In genomic region chr6:67029987-67030386, GRCm38 (mm10) we compare ENCODE assay signal across 1 mouse cellular context.
TF ChIP-seq lines count a peak whose summit lies in the region.

No protein-coding gene starts in this region.

TF ChIP-seq in MEL, 35 proteins besides CTCF, POLR2A, EP300 and RAD21 (continued from another document):
- no peak for TF ChIP-seq RCOR1 (IDR thresholded peaks at IDR 0.05; ENCODE audit: low read depth, low read length)
- no peak for TF ChIP-seq ZNF384 (IDR thresholded peaks at IDR 0.05; ENCODE audit: low read depth, low read length)
- TF ChIP-seq MXI1 (IDR thresholded peaks at IDR 0.05; ENCODE audit: low read depth, low read length): peak; percentile 22; the same call in 1 of the 2 replicates
- no peak for TF ChIP-seq NELFE (IDR thresholded peaks at IDR 0.05; ENCODE audit: low read depth, low read length)
- TF ChIP-seq ETS1 (IDR thresholded peaks at IDR 0.05; ENCODE audit: low read depth, low read length): peak; percentile 54; the same call in 1 of the 2 replicates
- no peak for TF ChIP-seq CHD2 (IDR thresholded peaks at IDR 0.05; ENCODE audit: low read length)
- TF ChIP-seq POLR2AphosphoS5 (IDR thresholded peaks at IDR 0.05; ENCODE audit: borderline replicate concordance, low read depth, low read length): no peak
- TF ChIP-seq ZMIZ1 (IDR thresholded peaks at IDR 0.05; ENCODE audit: low read depth, low read length): no peak
- no peak for TF ChIP-seq TBP (IDR thresholded peaks at IDR 0.05; ENCODE audit: low read depth, low read length)
- TF ChIP-seq SIN3A (IDR thresholded peaks at IDR 0.05; ENCODE audit: low read length): peak; percentile 36; the same call in 1 of the 2 replicates
- TF ChIP-seq UBTF (IDR thresholded peaks at IDR 0.05; ENCODE audit: borderline replicate concordance, insufficient read depth, low read depth, low read length): no peak
- TF ChIP-seq KAT2A (conservative IDR thresholded peaks at IDR 0.05; ENCODE audit: low read depth, low read length): no peak
- no peak for TF ChIP-seq GATA1 (IDR thresholded peaks at IDR 0.05; ENCODE audit: low read depth, low read length)
- no peak for TF ChIP-seq GABPA (IDR thresholded peaks at IDR 0.05; ENCODE audit: low read depth, low read length)
- TF ChIP-seq MYB (IDR thresholded peaks at IDR 0.05; ENCODE audit: low read depth, low read length): no peak
- TF ChIP-seq SMC3 (IDR thresholded peaks at IDR 0.05; ENCODE audit: low read depth, low read length): no peak
- no peak for TF ChIP-seq NRF1 (IDR thresholded peaks at IDR 0.05; ENCODE audit: insufficient read depth, low read depth, low read length, poor library complexity, severe bottlenecking)
- TF ChIP-seq MYC (IDR thresholded peaks at IDR 0.05; ENCODE audit: low read depth, low read length): no peak
- no peak for TF ChIP-seq POLR2AphosphoS2 (IDR thresholded peaks at IDR 0.05; ENCODE audit: low read length)
- no peak for TF ChIP-seq MAX (IDR thresholded peaks at IDR 0.05; ENCODE audit: low read length)
- 0 out of 2 replicates have a peak, but pooled peaks have one; percentile 8 for TF ChIP-seq ELF1 (IDR thresholded peaks at IDR 0.05; ENCODE audit: low read depth, low read length)
- peak; percentile 24; the same call in 1 of the 2 replicates for TF ChIP-seq BHLHE40 (IDR thresholded peaks at IDR 0.05; ENCODE audit: borderline replicate concordance, low read depth, low read length)
- no peak for TF ChIP-seq HCFC1 (IDR thresholded peaks at IDR 0.05; ENCODE audit: low read depth, low read length)
- no peak for TF ChIP-seq MAFK (IDR thresholded peaks at IDR 0.05; ENCODE audit: borderline replicate concordance, low read depth, low read length)
- no peak for TF ChIP-seq TAL1 (IDR thresholded peaks at IDR 0.05; ENCODE audit: low read length)
- no peak for TF ChIP-seq USF1 (IDR thresholded peaks at IDR 0.05; ENCODE audit: low read depth, low read length)
- no peak for TF ChIP-seq MAZ (IDR thresholded peaks at IDR 0.05; ENCODE audit: low read depth, low read length)
